Mouse (Mus musculus): ENCODE data around the gene Ccdc146. TPM values are rescaled to one million over a fixed set of nuclear protein-coding genes. Genes with fewer than 3 reads are reported as not detected.
A peak's percentile ranks its signal among the peaks of the same experiment; 100 is the strongest.

The Ccdc146 gene
- total RNA-seq, 2 experiments from 2014 or later = 0.20 to 0.25 TPM

DNA sequence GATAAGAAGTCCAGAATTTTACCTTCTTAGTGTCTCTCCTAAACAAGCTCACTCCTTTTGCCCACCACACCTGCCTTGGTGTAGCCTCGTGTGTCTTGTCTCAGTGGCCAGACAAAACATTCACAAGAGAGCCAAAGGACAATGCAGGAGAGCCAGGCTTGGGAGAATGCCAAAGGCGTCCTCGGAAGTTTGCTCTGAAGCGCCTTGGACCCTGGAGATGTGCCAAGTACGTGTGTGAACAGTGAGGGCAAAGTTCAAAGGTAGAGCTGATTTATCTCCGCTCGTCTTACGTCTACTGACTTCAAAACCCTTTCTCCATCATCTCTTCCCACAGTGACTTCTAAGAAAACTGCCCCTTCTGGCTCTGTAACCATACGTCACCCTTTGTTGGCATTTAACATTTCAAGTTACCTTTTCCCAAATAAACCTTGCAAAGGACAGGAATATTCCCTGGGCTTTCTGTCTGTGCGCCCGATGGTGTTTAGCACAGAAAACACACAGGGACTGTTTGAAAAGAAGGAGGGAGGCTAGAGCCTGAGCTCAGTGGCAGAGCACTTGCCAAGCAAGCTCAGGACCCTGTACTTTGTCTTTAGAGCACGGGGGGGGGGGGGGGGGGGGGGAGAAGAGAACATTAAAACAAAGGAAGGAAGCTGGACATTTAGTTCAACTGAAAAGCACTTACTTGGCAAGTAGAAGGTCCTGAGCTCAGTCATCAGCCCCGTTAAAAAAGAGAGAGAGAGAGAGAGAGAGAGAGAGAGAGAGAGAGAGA is 32.7 kb downstream of the Ccdc146 start:
- DNase-seq (ENCODE audit: low spot score in 2 of 2) = no peak
- intact Hi-C loops (cut with DNase I) = no loop called here

- DNase-seq (ENCODE audit: low spot score in 2 of 2) = no peak
- intact Hi-C loops (cut with DNase I) = no loop called here
Observed at GRCm38 (mm10) chr5:21388855-21389254, 35.6 kb downstream of the Ccdc146 start.

GRCm38 (mm10) chr5:21387340-21387739 is 37.1 kb downstream of the Ccdc146 start:
- intact Hi-C loops (cut with DNase I) = no loop called here

GRCm38 (mm10) chr5:21386432-21386831 is 38.0 kb downstream of the Ccdc146 start:
- no peak for DNase-seq (ENCODE audit: low spot score in 2 of 2)
- intact Hi-C loops (cut with DNase I) = no loop called here

More at GRCm38 (mm10) chr5:21387340-21387739, 37.1 kb downstream of the Ccdc146 start:
- DNase-seq (ENCODE audit: low spot score in 2 of 2) = no peak

DNA sequence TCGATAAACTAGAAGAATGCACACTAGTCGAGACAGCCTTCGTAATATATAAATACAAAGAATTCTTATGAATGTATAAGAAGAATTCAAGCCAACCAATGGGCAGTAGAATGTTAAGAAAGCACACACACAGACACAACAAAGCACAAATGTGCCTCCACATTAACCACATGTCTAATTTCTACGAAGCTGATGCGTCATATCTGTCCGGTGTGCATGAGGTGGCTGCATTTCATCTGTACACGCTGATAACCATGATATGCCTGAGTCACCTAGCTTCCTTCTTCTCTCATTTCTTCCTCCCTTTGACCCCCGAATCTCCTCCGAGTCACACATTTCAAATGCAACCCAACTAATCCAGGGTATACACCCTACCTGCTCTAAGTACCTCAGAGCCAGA is 39.5 kb downstream of the Ccdc146 start:
- intact Hi-C loops (cut with DNase I) = no loop called here
- no peak for DNase-seq (ENCODE audit: low spot score in 2 of 2)

GRCm38 (mm10) chr5:21384252-21384960 is 40.1 kb downstream of the Ccdc146 start:
- intact Hi-C loops (cut with DNase I) = no loop called here
- no peak for DNase-seq (ENCODE audit: low spot score in 2 of 2)

- intact Hi-C loops (cut with DNase I) = no loop called here
- DNase-seq (ENCODE audit: low spot score in 2 of 2) = peak; percentile 8 to 22
Observed at GRCm38 (mm10) chr5:21383392-21384251, 40.9 kb downstream of the Ccdc146 start.

GRCm38 (mm10) chr5:21382678-21383077 is 41.8 kb downstream of the Ccdc146 start:
- intact Hi-C loops (cut with DNase I) = no loop called here
- no peak for DNase-seq (ENCODE audit: low spot score in 2 of 2)

- no peak for DNase-seq (ENCODE audit: low spot score in 2 of 2)
- intact Hi-C loops (cut with DNase I) = no loop called here
Observed at GRCm38 (mm10) chr5:21381986-21382385, 42.5 kb downstream of the Ccdc146 start.

GRCm38 (mm10) chr5:21378397-21378796 is 46.1 kb downstream of the Ccdc146 start:
- no peak for DNase-seq (ENCODE audit: low spot score in 2 of 2)
- intact Hi-C loops (cut with DNase I) = no loop called here

DNA sequence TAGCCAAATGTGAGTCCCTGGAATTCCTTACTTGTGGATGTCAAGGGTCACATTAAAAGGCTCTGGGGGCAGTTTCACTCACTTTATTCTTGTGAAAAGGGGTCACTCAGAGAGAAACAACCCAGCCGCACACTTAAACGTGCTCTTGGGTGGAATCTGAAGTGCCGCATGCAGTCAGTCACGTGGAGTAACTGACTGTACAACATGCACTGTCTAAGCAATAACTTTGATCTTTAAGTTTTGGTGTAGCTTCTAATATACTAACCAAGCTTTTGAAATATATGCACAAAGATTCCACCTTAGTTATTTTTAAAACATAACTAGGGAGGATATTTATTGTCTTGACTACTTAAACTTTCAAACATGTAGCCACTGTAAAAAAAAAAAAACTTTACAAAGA is 47.5 kb downstream of the Ccdc146 start:
- no peak for DNase-seq (ENCODE audit: low spot score in 2 of 2)
- intact Hi-C loops (cut with DNase I) = no loop called here

DNA sequence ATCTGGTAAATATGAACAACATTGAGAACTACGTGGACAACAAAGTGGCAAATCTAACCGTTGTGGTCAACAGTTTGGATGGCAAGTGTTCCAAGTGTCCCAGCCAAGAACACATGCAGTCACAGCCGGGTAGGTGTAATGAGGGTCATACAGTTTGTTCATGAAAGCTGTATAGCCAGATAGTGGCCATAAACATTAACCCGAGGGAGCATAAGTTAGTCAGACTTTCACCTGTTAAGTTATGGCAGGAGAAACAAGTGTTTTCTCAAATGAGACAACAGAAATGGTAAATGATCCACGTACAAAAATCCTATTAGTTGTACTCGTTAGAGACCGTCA is 51.3 kb downstream of the Ccdc146 start:
- no peak for DNase-seq (ENCODE audit: low spot score in 2 of 2)
- intact Hi-C loops (cut with DNase I) = no loop called here

- peak; percentile 26 to 53 for DNase-seq (ENCODE audit: low spot score in 2 of 2)
- intact Hi-C loops (cut with DNase I) = no loop called here
Observed at GRCm38 (mm10) chr5:21372493-21373179, 51.8 kb downstream of the Ccdc146 start, which contains the start of gene Fgl2. Fgl2 (plus strand) TSS chr5:21372642.

DNA sequence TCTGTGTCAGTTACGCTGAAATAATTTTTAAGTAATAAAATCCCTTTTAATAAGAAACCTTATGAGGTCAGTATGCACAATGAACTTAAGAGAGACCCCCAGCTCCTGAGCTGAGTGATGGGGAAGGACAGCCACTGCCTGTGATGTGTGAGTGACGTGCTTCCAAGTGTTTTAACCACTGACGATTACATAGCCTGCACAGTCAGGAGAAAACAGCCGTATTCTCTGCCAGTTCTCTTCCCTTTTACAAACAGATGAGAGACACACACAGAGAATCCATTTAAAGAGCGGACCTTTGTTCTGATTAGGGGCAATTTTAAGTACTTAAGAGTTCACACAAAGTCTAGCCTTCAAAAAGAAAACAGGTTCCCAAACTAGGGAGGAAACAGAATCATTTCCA is 52.6 kb downstream of the Ccdc146 start:
- intact Hi-C loops (cut with DNase I) = no loop called here
- DNase-seq (ENCODE audit: low spot score in 2 of 2) = no peak

GRCm38 (mm10) chr5:21370218-21370947 is 54.1 kb downstream of the Ccdc146 start:
- intact Hi-C loops (cut with DNase I) = no loop called here
- no peak for DNase-seq (ENCODE audit: low spot score in 2 of 2)

DNA sequence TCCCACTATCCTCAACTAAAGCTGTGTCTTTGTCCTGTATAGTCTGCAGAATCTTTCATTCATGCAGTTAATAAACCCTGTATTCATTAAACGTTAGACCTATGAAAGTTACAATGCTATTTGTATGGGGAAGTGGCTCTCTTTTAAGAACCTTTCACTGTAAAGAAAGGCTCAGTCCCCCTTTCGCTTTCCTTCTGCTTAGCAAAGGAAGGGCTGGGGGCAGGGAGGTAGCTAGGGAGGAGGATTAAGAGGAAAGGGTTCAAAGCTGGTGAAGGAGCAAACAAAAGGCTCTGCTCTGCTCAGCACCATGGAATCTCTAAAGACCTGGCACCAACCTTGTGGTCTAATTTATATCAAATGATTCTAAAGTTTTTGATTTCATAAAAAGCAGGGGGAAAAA is 57.0 kb downstream of the Ccdc146 start:
- intact Hi-C loops (cut with DNase I) = no loop called here
- no peak for DNase-seq (ENCODE audit: low spot score in 2 of 2)

GRCm38 (mm10) chr5:21366338-21367053 is 58.0 kb downstream of the Ccdc146 start:
- no peak for DNase-seq (ENCODE audit: low spot score in 2 of 2)
- intact Hi-C loops (cut with DNase I) = no loop called here

GRCm38 (mm10) chr5:21363343-21363742 is 61.1 kb downstream of the Ccdc146 start:
- intact Hi-C loops (cut with DNase I) = no loop called here

More at GRCm38 (mm10) chr5:21363343-21363742, 61.1 kb downstream of the Ccdc146 start:
- no peak for DNase-seq (ENCODE audit: low spot score in 2 of 2)
